Mouse (Mus musculus): ENCODE results near the gene Cog5. TPM values are rescaled to one million over a fixed set of nuclear protein-coding genes. Genes with fewer than 3 reads are reported as not detected.

The Cog5 gene
- polyA plus RNA-seq, 1 experiment from 2014 or later = 34.9 TPM

GRCm38 (mm10) chr12:31634343-31635239 is 20.1 kb upstream of the Cog5 start, which contains the start of gene Bcap29:
TSS of gene Bcap29 (minus strand) at chr12:31634658.
- Histone ChIP-seq H3K9me3 (ENCODE audit: control insufficient read depth, low read length) (no peaks in the 10 kb centered on the region), H3K9ac (ENCODE audit: low read length) (peak within 1 kb of the TSS; percentile 84), H3K4me3 (ENCODE audit: low read depth, low read length) (peak within 1 kb of the TSS; percentile 56), H3K27ac (ENCODE audit: low read depth) (peak within 1 kb of the TSS; percentile 57), H3K36me3 (ENCODE audit: control insufficient read depth, insufficient read depth, low read length) (0 out of 2 replicates have a peak, but pooled peaks cover 2% of the 10 kb centered on the region), H3K4me2 (ENCODE audit: low read length) (peak within 1 kb of the TSS; percentile 72), H3K4me1 (replicated peaks; ENCODE audit: control insufficient read depth, insufficient read depth, low read length) (peaks cover 4% of the 10 kb centered on the region; the same call in 1 of the 2 replicates), H3K27me3 (replicated peaks; ENCODE audit: control insufficient read depth, insufficient read depth, low read length) (no peaks in the 10 kb centered on the region)
- ATAC-seq (replicated peaks; ENCODE audit: low FRiP score, low TSS enrichment, low read depth) (peak; percentile 87), DNase-seq (ENCODE audit: low spot score) (peak; percentile 84)
- 2% methylated on average over 73 of the region's 73 CpGs for WGBS

- Histone ChIP-seq H3K27ac (ENCODE audit: low read depth) (no peak overlapping the region), H3K4me2 (ENCODE audit: low read length) (peak overlapping the region; percentile 72; the same call in 1 of the 2 replicates), H3K4me1 (replicated peaks; ENCODE audit: control insufficient read depth, insufficient read depth, low read length) (peaks cover 4% of the 10 kb centered on the region; the same call in 1 of the 2 replicates), H3K4me3 (ENCODE audit: low read depth, low read length) (no peak overlapping the region), H3K36me3 (ENCODE audit: control insufficient read depth, insufficient read depth, low read length) (no peaks in the 10 kb centered on the region), H3K27me3 (replicated peaks; ENCODE audit: control insufficient read depth, insufficient read depth, low read length) (no peaks in the 10 kb centered on the region), H3K9ac (ENCODE audit: low read length) (no peak overlapping the region), H3K9me3 (ENCODE audit: control insufficient read depth, low read length) (no peaks in the 10 kb centered on the region)
- no peak for DNase-seq (ENCODE audit: low spot score)
- no peak for ATAC-seq (replicated peaks; ENCODE audit: low FRiP score, low TSS enrichment, low read depth)
- WGBS = 93% methylated on average over 3 of the region's 3 CpGs
Observed at GRCm38 (mm10) chr12:31635240-31635607, 19.4 kb upstream of the Cog5 start.

- Histone ChIP-seq H3K36me3 (ENCODE audit: control insufficient read depth, insufficient read depth, low read length) (no peaks in the 10 kb centered on the region), H3K27me3 (replicated peaks; ENCODE audit: control insufficient read depth, insufficient read depth, low read length) (no peaks in the 10 kb centered on the region), H3K4me1 (replicated peaks; ENCODE audit: control insufficient read depth, insufficient read depth, low read length) (peaks cover 3% of the 10 kb centered on the region), H3K4me2 (ENCODE audit: low read length) (peak overlapping the region; percentile 61), H3K9me3 (ENCODE audit: control insufficient read depth, low read length) (no peaks in the 10 kb centered on the region), H3K9ac (ENCODE audit: low read length) (no peak overlapping the region), H3K4me3 (ENCODE audit: low read depth, low read length) (peak overlapping the region; percentile 90), H3K27ac (ENCODE audit: low read depth) (no peak overlapping the region)
- 78% methylated on average over 5 of the region's 5 CpGs for WGBS
- ATAC-seq (replicated peaks; ENCODE audit: low FRiP score, low TSS enrichment, low read depth) (no peak), DNase-seq (ENCODE audit: low spot score) (no peak)
Observed at GRCm38 (mm10) chr12:31653611-31654010, 1.1 kb upstream of the Cog5 start.

GRCm38 (mm10) chr12:31654965-31655477 is 352 bp downstream of the Cog5 start:
- Histone ChIP-seq H3K36me3 (ENCODE audit: control insufficient read depth, insufficient read depth, low read length) (no peaks in the 10 kb centered on the region), H3K4me2 (ENCODE audit: low read length) (peak overlapping the region; percentile 61), H3K27me3 (replicated peaks; ENCODE audit: control insufficient read depth, insufficient read depth, low read length) (no peaks in the 10 kb centered on the region), H3K9ac (ENCODE audit: low read length) (peak overlapping the region; percentile 86), H3K4me1 (replicated peaks; ENCODE audit: control insufficient read depth, insufficient read depth, low read length) (peaks cover 3% of the 10 kb centered on the region), H3K27ac (ENCODE audit: low read depth) (peak overlapping the region; percentile 88), H3K9me3 (ENCODE audit: control insufficient read depth, low read length) (no peaks in the 10 kb centered on the region), H3K4me3 (ENCODE audit: low read depth, low read length) (peak overlapping the region; percentile 90)
- ATAC-seq (replicated peaks; ENCODE audit: low FRiP score, low TSS enrichment, low read depth) (peak; percentile 68), DNase-seq (ENCODE audit: low spot score) (no peak)
- under 1% methylated on average over 29 of the region's 29 CpGs for whole genome bisulfite sequencing

- Histone ChIP-seq H3K4me3 (ENCODE audit: low read depth, low read length) (no peak overlapping the region), H3K36me3 (ENCODE audit: control insufficient read depth, insufficient read depth, low read length) (0 out of 2 replicates have a peak, but pooled peaks cover 3% of the 10 kb centered on the region), H3K4me2 (ENCODE audit: low read length) (no peak overlapping the region), H3K9me3 (ENCODE audit: control insufficient read depth, low read length) (no peaks in the 10 kb centered on the region), H3K27me3 (replicated peaks; ENCODE audit: control insufficient read depth, insufficient read depth, low read length) (no peaks in the 10 kb centered on the region), H3K4me1 (replicated peaks; ENCODE audit: control insufficient read depth, insufficient read depth, low read length) (peaks cover 3% of the 10 kb centered on the region), H3K27ac (ENCODE audit: low read depth) (no peak overlapping the region), H3K9ac (ENCODE audit: low read length) (no peak overlapping the region)
- DNase-seq (ENCODE audit: low spot score) = no peak
- ATAC-seq (replicated peaks; ENCODE audit: low FRiP score, low TSS enrichment, low read depth) = no peak
- WGBS = 98% methylated on average over 2 of the region's 2 CpGs
Observed at GRCm38 (mm10) chr12:31656841-31657240, 2.2 kb downstream of the Cog5 start.

- no peak for ATAC-seq (replicated peaks; ENCODE audit: low FRiP score, low TSS enrichment, low read depth)
- no peak overlapping the region for H3K4me2 ChIP-seq (ENCODE audit: low read length)
- no peak for DNase-seq (ENCODE audit: low spot score)
- no peak overlapping the region for H3K27ac ChIP-seq (ENCODE audit: low read depth)
- H3K36me3 ChIP-seq (ENCODE audit: control insufficient read depth, insufficient read depth, low read length) = peaks cover 50% of the 10 kb centered on the region
- no peak overlapping the region for H3K9ac ChIP-seq (ENCODE audit: low read length)
- H3K4me1 ChIP-seq (replicated peaks; ENCODE audit: control insufficient read depth, insufficient read depth, low read length) = no peaks in the 10 kb centered on the region
- no peaks in the 10 kb centered on the region for H3K27me3 ChIP-seq (replicated peaks; ENCODE audit: control insufficient read depth, insufficient read depth, low read length)
- no peaks in the 10 kb centered on the region for H3K9me3 ChIP-seq (ENCODE audit: control insufficient read depth, low read length)
- WGBS = 81% methylated on average over 6 of the region's 6 CpGs
- no peak overlapping the region for H3K4me3 ChIP-seq (ENCODE audit: low read depth, low read length)
Observed at GRCm38 (mm10) chr12:31665999-31666398, 11.3 kb downstream of the Cog5 start.

- Histone ChIP-seq H3K4me3 (ENCODE audit: low read depth, low read length) (no peak overlapping the region), H3K4me1 (replicated peaks; ENCODE audit: control insufficient read depth, insufficient read depth, low read length) (no peaks in the 10 kb centered on the region), H3K36me3 (ENCODE audit: control insufficient read depth, insufficient read depth, low read length) (peaks cover 48% of the 10 kb centered on the region), H3K4me2 (ENCODE audit: low read length) (no peak overlapping the region), H3K27ac (ENCODE audit: low read depth) (no peak overlapping the region), H3K9ac (ENCODE audit: low read length) (no peak overlapping the region), H3K27me3 (replicated peaks; ENCODE audit: control insufficient read depth, insufficient read depth, low read length) (no peaks in the 10 kb centered on the region), H3K9me3 (ENCODE audit: control insufficient read depth, low read length) (no peaks in the 10 kb centered on the region)
- DNase-seq (ENCODE audit: low spot score) (no peak), ATAC-seq (replicated peaks; ENCODE audit: low FRiP score, low TSS enrichment, low read depth) (no peak)
- WGBS = 77% methylated on average over 3 of the region's 3 CpGs
Observed at GRCm38 (mm10) chr12:31667187-31667586, 12.5 kb downstream of the Cog5 start.

GRCm38 (mm10) chr12:31686679-31687078 is 32.0 kb downstream of the Cog5 start:
- WGBS = 91% methylated on average over 3 of the region's 3 CpGs
- no peaks in the 10 kb centered on the region for H3K27me3 ChIP-seq (replicated peaks; ENCODE audit: control insufficient read depth, insufficient read depth, low read length)
- ATAC-seq (replicated peaks; ENCODE audit: low FRiP score, low TSS enrichment, low read depth) = no peak
- H3K4me3 ChIP-seq (ENCODE audit: low read depth, low read length) = no peak overlapping the region
- H3K4me2 ChIP-seq (ENCODE audit: low read length) = no peak overlapping the region
- no peaks in the 10 kb centered on the region for H3K36me3 ChIP-seq (ENCODE audit: control insufficient read depth, insufficient read depth, low read length)
- no peaks in the 10 kb centered on the region for H3K9me3 ChIP-seq (ENCODE audit: control insufficient read depth, low read length)
- no peaks in the 10 kb centered on the region for H3K4me1 ChIP-seq (replicated peaks; ENCODE audit: control insufficient read depth, insufficient read depth, low read length)
- H3K9ac ChIP-seq (ENCODE audit: low read length) = no peak overlapping the region
- no peak overlapping the region for H3K27ac ChIP-seq (ENCODE audit: low read depth)
- DNase-seq (ENCODE audit: low spot score) = no peak
